Mouse (Mus musculus) liver, embryonic 14.5 days (tissue): Measurements from ENCODE around the gene Kcnk4.

Experiments
- CTCF ChIP-seq: IDR thresholded peaks from 2 replicates; pipeline ENCODE4 v1.5.1; 2016; ENCODE audit warnings: antibody characterized with exemption, low read depth, control low read depth
- EP300 ChIP-seq: IDR thresholded peaks from 2 replicates; pipeline ENCODE4 v1.6.1; 2016; ENCODE audit warnings: antibody characterized with exemption, low read depth

- TF ChIP-seq EP300 = no peak
- no peak for TF ChIP-seq CTCF
Observed at GRCm38 (mm10) chr19:6973581-6974190, 39.4 kb upstream of the Kcnk4 start.
